Comparison of ENCODE assay signal across 29 mouse cellular contexts in genomic region chr13:109884812-109885211, GRCm38 (mm10).
"Had no signal": no experiment of that assay in that cellular context is flagged by ENCODE, and none has a peak within 500 bp of the region (broad histone marks: within the 10 kb centered on the region; RNA-seq: fewer than 3 reads in every experiment).

No protein-coding gene starts in this region.

- H3K4me3 ChIP-seq: embryonic facial prominence, embryonic 10.5 days; embryonic facial prominence, embryonic 12.5 days; embryonic facial prominence, embryonic 13.5 days; embryonic facial prominence, embryonic 15.5 days; erythroblast, embryonic 14.5 days; forebrain, embryonic 10.5 days; forebrain, embryonic 12.5 days; forebrain, embryonic 13.5 days; forebrain, embryonic 15.5 days; heart, adult 2 months; heart, embryonic 10.5 days had no signal

- H3K4me1 ChIP-seq: embryonic facial prominence, embryonic 10.5 days; forebrain, embryonic 10.5 days; forebrain, embryonic 12.5 days; forebrain, embryonic 13.5 days; forebrain, embryonic 15.5 days had no signal

- H3K36me3 ChIP-seq: embryonic facial prominence, embryonic 10.5 days; embryonic facial prominence, embryonic 12.5 days; embryonic facial prominence, embryonic 13.5 days; embryonic facial prominence, embryonic 15.5 days; forebrain, embryonic 10.5 days; forebrain, embryonic 12.5 days; forebrain, embryonic 15.5 days; heart, embryonic 10.5 days had no signal

- ATAC-seq: forebrain, embryonic 13.5 days; forebrain, embryonic 14.5 days; forebrain, embryonic 15.5 days; forebrain, embryonic 16.5 days; forebrain, postnatal 0 days had no signal

- H3K27me3 ChIP-seq: embryonic facial prominence, embryonic 12.5 days; embryonic facial prominence, embryonic 13.5 days; embryonic facial prominence, embryonic 15.5 days; forebrain, embryonic 12.5 days; forebrain, embryonic 13.5 days; forebrain, embryonic 15.5 days had no signal

- H3K27ac ChIP-seq: embryonic facial prominence, embryonic 10.5 days; embryonic facial prominence, embryonic 12.5 days; embryonic facial prominence, embryonic 13.5 days; embryonic facial prominence, embryonic 15.5 days; forebrain, embryonic 10.5 days; forebrain, embryonic 12.5 days; forebrain, embryonic 13.5 days; forebrain, embryonic 15.5 days; heart, adult 2 months; heart, embryonic 10.5 days had no signal

- DNase-seq: cerebellum, adult 18-20 months; cerebellum, adult 2 months; cerebellum, adult 8-10 months; cerebellum, adult 9-10 months; cerebellum, adult 9-11 months; cerebellum, postnatal 10 days; cerebellum, postnatal 14 days; cerebellum, postnatal 25 days; cerebellum, postnatal 36 days; embryo, embryonic 11 days; forebrain, postnatal 0 days; gastrocnemius, postnatal 14 days; gastrocnemius, postnatal 25 days; gastrocnemius, postnatal 36 days; heart, adult 11 months; heart, adult 18-20 months; heart, adult 2 months had no signal
